Mouse (Mus musculus): Measurements from ENCODE around the gene Ext2. TPM values are rescaled to one million over a fixed set of nuclear protein-coding genes. Genes with fewer than 3 reads are reported as not detected.

Gene Ext2
- polyA plus RNA-seq, 1 experiment from 2014 or later = 64.2 TPM

DNA sequence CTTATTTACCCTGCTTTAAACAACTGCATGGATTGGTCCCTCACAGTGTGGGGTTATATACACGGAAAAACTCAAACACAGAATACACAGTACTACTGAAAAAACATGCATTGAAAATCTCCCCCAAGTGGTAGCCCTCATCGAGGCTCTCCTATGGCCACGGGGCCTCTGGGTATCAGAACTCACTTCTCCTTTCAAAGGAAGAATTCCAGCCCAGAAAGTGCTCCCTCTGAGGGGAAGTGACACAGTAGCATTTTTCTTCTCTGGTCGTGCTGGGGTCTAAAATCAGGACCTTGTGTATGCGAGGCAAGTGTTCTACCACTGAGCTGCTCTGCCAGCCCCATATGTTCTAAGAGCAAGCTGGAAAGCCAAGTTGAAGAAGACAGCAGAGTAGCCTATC, 39.7 kb downstream of the Ext2 start:
- H3K36me3 ChIP-seq = no peaks in the 10 kb centered on the region
- peaks cover 34% of the 10 kb centered on the region for H3K4me1 ChIP-seq
- no peak for ATAC-seq (replicated peaks)
- no peak overlapping the region for H3K27ac ChIP-seq (replicated peaks)
- no peaks in the 10 kb centered on the region for H3K27me3 ChIP-seq
- no peaks in the 10 kb centered on the region for H3K9me3 ChIP-seq
- 70% methylated on average over 5 of the region's 5 CpGs for WGBS
- H3K4me2 ChIP-seq (replicated peaks) = no peak overlapping the region
- H3K9ac ChIP-seq (replicated peaks) = no peak overlapping the region
- H3K4me3 ChIP-seq = no peak overlapping the region

DNA sequence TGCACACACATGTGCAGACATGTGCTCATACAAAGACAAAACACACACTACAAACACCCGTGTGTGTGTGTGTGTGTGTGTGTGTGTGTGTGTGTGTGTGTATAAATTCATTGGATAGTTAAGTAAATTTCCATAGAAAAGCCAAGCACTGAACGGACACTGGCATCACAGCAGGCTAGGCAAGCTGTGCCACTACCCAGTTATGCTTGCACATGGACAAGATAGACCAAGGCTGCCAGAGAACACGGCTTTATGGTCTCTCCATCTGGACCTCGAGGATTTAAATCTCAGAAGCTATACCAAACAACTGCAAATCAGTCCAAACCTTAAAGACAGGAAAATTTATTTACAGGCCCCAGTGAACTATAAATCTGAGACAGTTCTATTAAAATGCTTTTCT, 40.2 kb downstream of the Ext2 start:
- no peaks in the 10 kb centered on the region for H3K27me3 ChIP-seq
- H3K36me3 ChIP-seq = no peaks in the 10 kb centered on the region
- no peak overlapping the region for H3K9ac ChIP-seq (replicated peaks)
- no peak overlapping the region for H3K4me2 ChIP-seq (replicated peaks)
- no peak overlapping the region for H3K4me3 ChIP-seq
- no peak for ATAC-seq (replicated peaks)
- peaks cover 34% of the 10 kb centered on the region for H3K4me1 ChIP-seq
- 87% methylated on average over 4 of the region's 4 CpGs for WGBS
- H3K27ac ChIP-seq (replicated peaks) = no peak overlapping the region
- H3K9me3 ChIP-seq = no peaks in the 10 kb centered on the region

DNA sequence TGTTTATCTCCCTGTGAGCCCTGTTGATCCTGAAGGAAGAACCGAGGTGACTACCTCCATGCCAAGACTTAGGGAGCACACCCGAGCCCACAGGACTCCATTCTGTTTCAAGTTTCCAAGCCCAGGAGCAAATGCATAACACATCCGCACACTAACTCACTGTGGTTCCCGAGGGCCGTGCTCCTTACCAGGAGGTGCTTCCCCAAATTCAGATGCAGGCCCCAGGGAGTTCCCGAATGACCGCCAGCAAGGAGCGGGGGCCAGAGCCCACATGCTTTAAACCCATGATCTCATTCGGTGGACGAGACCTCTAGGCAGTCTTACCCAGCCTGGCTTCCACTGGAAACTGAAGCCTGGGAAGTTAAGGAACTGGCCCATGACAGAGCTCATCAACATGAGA, 41.8 kb downstream of the Ext2 start:
- Histone ChIP-seq H3K27ac (replicated peaks) (no peak overlapping the region), H3K4me2 (replicated peaks) (no peak overlapping the region), H3K4me3 (no peak overlapping the region), H3K4me1 (peaks cover 27% of the 10 kb centered on the region), H3K9ac (replicated peaks) (no peak overlapping the region), H3K36me3 (no peaks in the 10 kb centered on the region), H3K9me3 (no peaks in the 10 kb centered on the region), H3K27me3 (no peaks in the 10 kb centered on the region)
- WGBS = 77% methylated on average over 10 of the region's 10 CpGs
- no peak for ATAC-seq (replicated peaks)

DNA sequence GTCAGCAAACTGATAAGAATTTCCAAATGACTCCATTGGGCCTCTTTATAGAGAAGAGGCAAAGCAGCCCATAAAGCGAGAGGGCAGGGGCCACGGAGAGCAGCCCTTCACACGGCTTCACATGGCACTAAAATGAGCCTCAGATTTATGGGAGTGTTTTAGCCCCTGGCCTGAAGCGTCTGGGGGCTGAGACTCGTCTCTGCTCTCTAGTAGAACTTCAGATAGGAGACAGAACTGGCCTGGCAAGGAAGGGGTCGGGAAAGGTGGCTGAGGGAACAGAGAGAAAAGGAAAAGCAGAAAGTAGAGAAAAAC, 42.5 kb downstream of the Ext2 start:
- H3K27me3 ChIP-seq = no peaks in the 10 kb centered on the region
- no peak overlapping the region for H3K9ac ChIP-seq (replicated peaks)
- no peak for ATAC-seq (replicated peaks)
- H3K36me3 ChIP-seq = no peaks in the 10 kb centered on the region
- no peak overlapping the region for H3K27ac ChIP-seq (replicated peaks)
- 80% methylated on average over 6 of the region's 6 CpGs for WGBS
- H3K9me3 ChIP-seq = no peaks in the 10 kb centered on the region
- H3K4me3 ChIP-seq = no peak overlapping the region
- peaks cover 21% of the 10 kb centered on the region for H3K4me1 ChIP-seq
- no peak overlapping the region for H3K4me2 ChIP-seq (replicated peaks)

DNA sequence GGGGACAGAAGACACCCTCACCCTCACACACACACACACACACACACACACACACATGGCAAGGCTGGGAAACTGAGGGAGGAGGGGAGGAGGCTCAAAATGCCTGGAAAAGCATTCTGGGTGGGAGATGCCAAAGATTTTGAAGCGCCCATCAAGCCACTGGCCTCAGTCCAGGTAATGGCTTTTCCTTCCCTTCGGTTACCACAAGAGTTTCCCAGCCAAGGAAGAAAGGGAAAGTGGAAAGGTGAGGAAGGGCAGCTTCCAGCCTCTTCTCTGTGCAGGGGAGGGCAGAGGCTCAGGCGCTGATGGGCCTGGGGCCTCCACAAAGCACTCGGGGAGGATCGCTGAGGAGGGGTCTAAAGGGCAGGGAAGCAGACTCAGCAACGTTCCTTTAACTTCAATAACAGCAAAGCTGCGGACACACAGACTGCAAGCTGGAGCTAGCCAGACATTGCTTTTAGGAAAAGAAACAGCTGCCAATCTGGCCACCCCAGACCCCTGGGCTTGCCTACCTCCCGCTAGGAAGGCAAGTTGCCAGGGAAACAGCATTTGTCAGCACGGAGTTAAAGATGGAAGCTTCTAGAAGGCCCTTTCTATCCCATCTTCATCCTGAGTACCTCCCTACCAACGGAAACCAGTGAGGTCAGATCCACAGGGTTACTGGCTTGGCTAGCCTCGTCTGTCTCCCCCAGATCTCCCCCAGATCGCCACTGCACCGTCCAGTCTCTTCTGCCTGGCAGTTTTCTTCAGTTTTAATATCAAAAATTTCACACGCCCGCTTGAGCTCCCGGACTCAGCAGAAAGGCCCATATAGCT, 43.1 kb downstream of the Ext2 start:
- ATAC-seq (replicated peaks) = no peak
- Histone ChIP-seq H3K4me1 (peaks cover 17% of the 10 kb centered on the region), H3K4me3 (no peak overlapping the region), H3K27ac (replicated peaks) (no peak overlapping the region), H3K9ac (replicated peaks) (no peak overlapping the region), H3K36me3 (no peaks in the 10 kb centered on the region), H3K4me2 (replicated peaks) (no peak overlapping the region), H3K27me3 (no peaks in the 10 kb centered on the region), H3K9me3 (no peaks in the 10 kb centered on the region)
- WGBS = 58% methylated on average over 16 of the region's 16 CpGs

DNA sequence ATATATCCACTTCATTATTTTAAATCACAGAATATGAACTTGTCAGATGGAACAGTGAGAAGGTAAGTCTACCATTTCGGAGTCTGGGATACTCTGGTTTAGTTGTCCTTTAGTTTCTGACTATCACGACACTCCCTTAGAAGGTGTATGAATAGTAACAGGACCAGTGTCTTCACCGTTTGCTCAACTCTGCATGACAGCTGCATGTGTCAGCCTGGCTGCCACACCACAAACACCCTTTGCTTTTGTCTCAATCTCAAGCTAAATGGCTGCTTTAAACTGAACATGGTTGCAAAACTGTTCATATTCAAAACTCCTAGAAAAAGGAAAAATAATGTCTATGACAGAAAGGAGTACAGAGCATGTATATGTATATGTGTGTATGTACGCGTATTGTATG, 43.8 kb downstream of the Ext2 start:
- Histone ChIP-seq H3K36me3 (no peaks in the 10 kb centered on the region), H3K4me2 (replicated peaks) (no peak overlapping the region), H3K9me3 (no peaks in the 10 kb centered on the region), H3K4me1 (peaks cover 11% of the 10 kb centered on the region), H3K27me3 (no peaks in the 10 kb centered on the region), H3K27ac (replicated peaks) (no peak overlapping the region), H3K4me3 (no peak overlapping the region), H3K9ac (replicated peaks) (no peak overlapping the region)
- WGBS = 85% methylated on average over 5 of the region's 5 CpGs
- no peak for ATAC-seq (replicated peaks)

DNA sequence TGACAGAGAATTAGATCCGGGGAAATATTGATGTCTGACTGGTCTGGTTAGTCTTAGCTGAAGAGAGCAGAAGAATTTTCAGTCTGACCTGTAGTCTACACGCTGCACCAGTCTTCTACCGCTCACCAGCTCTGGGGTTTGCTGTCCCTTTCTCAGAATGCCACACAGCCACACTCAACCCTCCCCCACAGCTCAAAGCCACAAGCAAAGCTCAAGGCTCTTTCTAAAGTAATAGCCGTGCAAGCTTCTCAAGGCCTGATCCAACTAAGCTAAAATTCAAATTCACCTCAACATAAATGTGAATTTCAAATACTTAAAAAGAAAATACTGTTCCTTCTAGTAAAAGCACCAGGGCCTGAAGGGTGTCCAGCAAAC, 45.3 kb downstream of the Ext2 start:
- Histone ChIP-seq H3K27me3 (no peaks in the 10 kb centered on the region), H3K4me2 (replicated peaks) (no peak overlapping the region), H3K4me3 (no peak overlapping the region), H3K27ac (replicated peaks) (no peak overlapping the region), H3K4me1 (peaks cover 18% of the 10 kb centered on the region), H3K9me3 (no peaks in the 10 kb centered on the region), H3K36me3 (no peaks in the 10 kb centered on the region), H3K9ac (replicated peaks) (no peak overlapping the region)
- 88% methylated on average over 4 of the region's 4 CpGs for WGBS
- ATAC-seq (replicated peaks) = no peak

DNA sequence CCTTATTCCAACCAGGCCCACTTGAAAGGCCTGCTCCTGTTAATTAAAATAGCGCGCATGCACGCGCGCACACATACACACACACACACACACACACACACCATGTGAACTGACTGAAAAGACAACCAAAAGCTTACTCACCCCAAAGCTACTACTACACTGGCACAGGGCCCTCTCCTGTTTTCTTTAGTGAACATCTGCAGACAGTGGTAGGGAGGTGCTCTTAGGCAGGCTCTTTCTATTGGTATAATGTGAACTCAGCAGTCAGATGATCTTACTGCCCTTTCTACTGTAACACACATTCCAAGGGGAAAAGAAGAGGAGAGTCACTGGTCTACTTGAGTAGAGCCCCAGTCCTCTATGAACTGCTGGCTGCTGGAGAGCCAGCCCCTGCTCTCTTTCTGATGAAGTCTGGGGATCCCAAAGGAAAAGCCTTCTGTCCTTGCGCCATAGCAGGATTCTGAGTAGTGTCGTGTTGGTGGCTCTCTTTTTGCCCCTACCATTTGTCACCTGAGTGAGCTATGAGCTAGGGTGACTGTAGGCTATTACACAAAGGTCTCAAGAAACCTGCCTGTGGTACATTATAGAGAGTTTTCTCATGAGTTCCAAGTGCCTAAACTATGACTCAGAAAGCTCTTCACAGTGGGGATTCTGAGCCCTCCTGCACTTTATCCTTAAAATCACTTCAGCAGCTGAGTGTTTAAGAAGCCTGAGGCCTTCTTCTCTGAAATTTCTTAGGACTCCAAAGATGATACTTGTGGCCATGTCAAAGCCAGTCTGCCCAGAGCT, 45.9 kb downstream of the Ext2 start:
- 75% methylated on average over 7 of the region's 7 CpGs for WGBS
- Histone ChIP-seq H3K4me1 (peaks cover 18% of the 10 kb centered on the region), H3K36me3 (no peaks in the 10 kb centered on the region), H3K4me3 (no peak overlapping the region), H3K9ac (replicated peaks) (no peak overlapping the region), H3K27ac (replicated peaks) (no peak overlapping the region), H3K9me3 (no peaks in the 10 kb centered on the region), H3K4me2 (replicated peaks) (no peak overlapping the region), H3K27me3 (no peaks in the 10 kb centered on the region)
- ATAC-seq (replicated peaks) = no peak

DNA sequence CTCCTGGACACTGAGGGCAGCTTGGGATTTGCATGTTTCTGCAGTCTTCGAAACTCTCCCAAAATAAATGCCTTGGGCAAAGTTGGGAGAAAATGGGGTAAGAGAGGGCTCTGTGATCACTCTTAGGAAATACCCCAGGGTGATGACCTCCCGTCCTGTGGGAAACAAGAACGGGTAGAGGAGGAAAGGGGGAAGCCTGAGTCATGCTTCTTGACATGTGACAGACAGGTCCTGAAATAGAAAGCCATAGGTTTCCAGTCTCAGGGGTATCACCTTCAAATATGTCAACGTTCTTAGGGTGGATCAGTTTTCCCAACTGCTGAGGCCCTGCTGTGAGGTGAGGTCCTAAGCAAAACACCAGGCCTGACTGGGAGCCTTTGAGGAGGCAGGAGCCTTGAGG, 46.9 kb downstream of the Ext2 start:
- H3K27ac ChIP-seq (replicated peaks) = no peak overlapping the region
- H3K4me1 ChIP-seq = peaks cover 18% of the 10 kb centered on the region
- no peak for ATAC-seq (replicated peaks)
- no peaks in the 10 kb centered on the region for H3K27me3 ChIP-seq
- H3K36me3 ChIP-seq = no peaks in the 10 kb centered on the region
- H3K9me3 ChIP-seq = no peaks in the 10 kb centered on the region
- 66% methylated on average over 4 of the region's 4 CpGs for WGBS
- H3K4me3 ChIP-seq = no peak overlapping the region
- no peak overlapping the region for H3K4me2 ChIP-seq (replicated peaks)
- no peak overlapping the region for H3K9ac ChIP-seq (replicated peaks)

DNA sequence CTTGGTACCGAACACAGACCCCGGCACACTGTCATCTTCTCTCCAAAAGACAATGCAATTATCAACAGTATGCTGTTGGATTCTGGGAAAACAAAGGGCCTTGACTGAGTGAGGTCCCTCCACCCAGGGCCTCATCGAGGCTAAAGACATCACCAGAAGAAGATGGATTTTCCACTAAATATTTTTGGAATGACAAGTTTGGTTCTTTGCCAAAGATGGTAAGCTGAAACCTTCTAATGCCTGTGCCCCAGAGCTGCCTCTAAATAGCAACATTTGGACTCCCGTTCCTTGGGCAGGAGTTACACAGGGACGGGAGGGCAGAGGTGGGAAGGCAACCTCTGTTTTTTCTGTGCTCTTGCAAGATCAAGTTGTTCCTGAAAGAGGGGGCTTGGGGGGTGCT, 47.4 kb downstream of the Ext2 start:
- 82% methylated on average over 5 of the region's 5 CpGs for WGBS
- Histone ChIP-seq H3K27me3 (no peaks in the 10 kb centered on the region), H3K4me1 (peaks cover 18% of the 10 kb centered on the region), H3K9me3 (no peaks in the 10 kb centered on the region), H3K4me2 (replicated peaks) (no peak overlapping the region), H3K9ac (replicated peaks) (no peak overlapping the region), H3K4me3 (no peak overlapping the region), H3K27ac (replicated peaks) (no peak overlapping the region), H3K36me3 (no peaks in the 10 kb centered on the region)
- no peak for ATAC-seq (replicated peaks)

DNA sequence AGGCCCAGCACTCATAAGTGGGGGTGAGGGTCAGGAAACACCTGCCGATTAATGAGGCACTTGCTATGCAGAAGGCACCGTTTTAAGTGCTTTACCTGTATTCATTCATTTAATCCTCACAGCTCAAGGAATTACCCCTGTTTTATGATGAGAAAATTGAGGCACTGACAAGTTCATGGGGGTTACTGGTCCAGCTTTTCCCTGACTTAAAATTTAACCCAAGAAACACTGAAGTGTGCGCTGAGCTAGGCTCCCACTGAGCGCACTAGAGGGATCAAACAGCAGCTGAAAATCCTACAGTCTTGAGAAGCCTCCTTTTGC, 49.6 kb downstream of the Ext2 start:
- Histone ChIP-seq H3K4me2 (replicated peaks) (no peak overlapping the region), H3K27ac (replicated peaks) (no peak overlapping the region), H3K27me3 (no peaks in the 10 kb centered on the region), H3K9ac (replicated peaks) (no peak overlapping the region), H3K4me1 (peaks cover 7% of the 10 kb centered on the region; the same call in 1 of the 2 replicates), H3K4me3 (no peak overlapping the region), H3K36me3 (peaks cover 2% of the 10 kb centered on the region; the same call in 1 of the 2 replicates), H3K9me3 (no peaks in the 10 kb centered on the region)
- 41% methylated on average over 4 of the region's 4 CpGs for WGBS
- ATAC-seq (replicated peaks) = no peak

DNA sequence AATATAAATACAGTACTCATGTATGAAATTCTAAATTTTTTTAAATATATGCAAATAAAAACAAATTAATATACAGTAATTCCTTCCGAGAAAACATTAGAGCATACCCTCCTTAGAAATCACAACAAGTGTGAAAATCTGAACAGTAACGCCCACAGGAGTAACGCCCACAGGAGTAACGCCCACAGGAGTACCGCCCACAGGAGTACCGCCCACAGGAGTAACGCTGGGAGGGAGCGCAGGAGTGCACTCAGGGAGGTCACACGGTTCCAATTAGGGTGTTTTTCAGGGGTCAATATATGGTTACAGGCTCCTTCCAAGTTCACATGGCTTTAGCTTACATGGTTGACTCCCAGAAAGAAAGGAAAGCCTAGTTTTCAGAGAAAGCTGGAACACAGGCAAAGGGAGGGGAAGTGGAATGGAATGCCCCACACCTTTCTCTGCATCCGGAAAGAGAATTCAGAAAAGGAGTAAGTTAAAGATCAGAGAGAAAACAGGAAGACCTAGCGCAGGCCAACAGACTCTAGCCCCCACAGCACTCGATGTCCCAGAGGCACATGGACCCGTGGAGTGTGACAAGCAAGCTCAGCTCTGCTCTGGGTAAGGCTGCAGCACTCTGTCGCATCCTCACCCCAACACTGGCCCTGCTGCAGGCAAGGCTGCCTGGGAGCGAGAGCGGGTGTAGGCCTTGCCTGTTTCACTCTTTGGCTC, 50.2 kb downstream of the Ext2 start:
- 42% methylated on average over 16 of the region's 16 CpGs for WGBS
- H3K27ac ChIP-seq (replicated peaks) = no peak overlapping the region
- H3K36me3 ChIP-seq = peaks cover 2% of the 10 kb centered on the region; the same call in 1 of the 2 replicates
- no peak overlapping the region for H3K4me3 ChIP-seq
- no peak overlapping the region for H3K4me2 ChIP-seq (replicated peaks)
- H3K4me1 ChIP-seq = peaks cover 7% of the 10 kb centered on the region; the same call in 1 of the 2 replicates
- H3K9ac ChIP-seq (replicated peaks) = no peak overlapping the region
- peak; percentile 48; the same call in 1 of the 2 replicates for ATAC-seq (replicated peaks)
- no peaks in the 10 kb centered on the region for H3K27me3 ChIP-seq
- H3K9me3 ChIP-seq = no peaks in the 10 kb centered on the region

All from forebrain, embryonic 15.5 days (tissue).